Mouse (Mus musculus) C2C12 (cell line): ENCODE results near the gene Ccpg1os. TPM values are rescaled to one million over a fixed set of nuclear protein-coding genes. Genes with fewer than 3 reads are reported as not detected.

Source experiments
- H3K27me3 ChIP-seq: one replicate; pipeline ENCODE4 v1.6.1; 2011; ENCODE audit not compliant: control insufficient read depth, insufficient read depth, insufficient read length
- H3K36me3 ChIP-seq: one replicate; pipeline ENCODE4 v1.6.1; 2011; ENCODE audit not compliant: control insufficient read depth, insufficient read depth
- H3K4me3 ChIP-seq: one replicate; pipeline ENCODE4 v1.5.1; 2011; ENCODE audit warnings: mild to moderate bottlenecking, control low read depth; ENCODE audit not compliant: poor library complexity, insufficient read depth, severe bottlenecking
- H3K79me2 ChIP-seq: one replicate; pipeline ENCODE4 v1.6.1; 2011; ENCODE audit not compliant: control insufficient read depth, insufficient read depth
- H3K79me3 ChIP-seq: one replicate; pipeline ENCODE4 v1.6.1; 2011; ENCODE audit warnings: low read depth, control low read depth
- H3ac ChIP-seq: one replicate; pipeline ENCODE3; 2011; ENCODE audit warnings: low read depth; ENCODE audit not compliant: control insufficient read depth, insufficient read length
- CEBPB ChIP-seq: IDR thresholded peaks from one replicate; pipeline ENCODE4 v1.6.1; 2011; ENCODE audit warnings: low read depth, mild to moderate bottlenecking, control low read depth, moderate library complexity
- CTCF ChIP-seq: IDR thresholded peaks from one replicate; pipeline ENCODE4 v1.5.1; 2011; ENCODE audit not compliant: control insufficient read depth, insufficient read depth, insufficient read length
- FOSL1 ChIP-seq: IDR thresholded peaks from one replicate; pipeline ENCODE4 v1.8.0; 2011; ENCODE audit warnings: mild to moderate bottlenecking, low read length; ENCODE audit not compliant: poor library complexity, insufficient read depth, severe bottlenecking
- MAX ChIP-seq: IDR thresholded peaks from one replicate; pipeline ENCODE4 v1.6.1; 2011; ENCODE audit warnings: mild to moderate bottlenecking, control low read depth
- MYOD1 ChIP-seq: IDR thresholded peaks from one replicate; pipeline ENCODE4 v1.6.1; 2011; ENCODE audit warnings: low read depth; ENCODE audit not compliant: control insufficient read depth, insufficient read length
- MYOG ChIP-seq: IDR thresholded peaks from one replicate; pipeline ENCODE4 v1.6.1; 2011; ENCODE audit not compliant: control insufficient read depth, insufficient read length; ENCODE audit errors: extremely low read depth
- USF1 ChIP-seq: IDR thresholded peaks from one replicate; pipeline ENCODE4 v1.6.1; 2011; ENCODE audit warnings: low read depth, mild to moderate bottlenecking, control low read depth, moderate library complexity
- microRNA-seq: library from miRNA; unstranded; fragments of <30 nt; microRNA quantifications from one replicate; pipeline ENCODE4, GENCODE M21; 2019; ENCODE audit warnings: borderline microRNAs expressed
- polyA plus RNA-seq: library from polyadenylated mRNA; unstranded; fragments of >200 nt; fragmentation: generic; extraction: Trizol; gene quantifications from one replicate; pipeline ENCODE4 v1.2.1, GENCODE M21; 2012; ENCODE audit warnings: missing spikeins

The Ccpg1os gene
- polyA plus RNA-seq, 1 experiment, result 1.8 TPM

DNA sequence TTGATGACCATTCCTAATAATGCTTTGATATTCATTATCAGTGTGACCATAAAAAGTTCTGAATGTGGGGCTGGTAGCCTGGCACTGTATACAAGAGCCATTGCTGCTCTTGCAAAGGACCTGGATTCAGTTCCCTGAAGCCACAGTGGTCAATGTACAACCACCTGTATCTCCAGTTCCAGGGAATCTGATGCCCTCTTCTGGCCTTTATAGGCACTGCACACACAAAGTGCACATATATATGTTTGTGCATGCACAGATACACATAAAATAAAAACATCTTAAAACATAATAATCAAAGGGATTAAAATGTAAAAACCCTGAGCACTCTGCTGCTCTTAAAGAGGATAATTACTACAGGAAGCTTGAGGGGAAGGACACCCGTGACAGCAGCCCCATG lies 38.2 kb downstream of the Ccpg1os start:
- no peak overlapping the region for H3ac ChIP-seq
- H3K27me3 ChIP-seq, result peaks cover 15% of the 10 kb centered on the region
- no peak overlapping the region for H3K4me3 ChIP-seq
- no peak for TF ChIP-seq MYOD1
- no peak for TF ChIP-seq MYOG
- no peak for TF ChIP-seq CEBPB
- no peak for TF ChIP-seq FOSL1
- TF ChIP-seq USF1, result no peak
- no peak for TF ChIP-seq MAX
- no peak for TF ChIP-seq CTCF
- no peaks in the 10 kb centered on the region for H3K79me3 ChIP-seq
- H3K36me3 ChIP-seq, result no peaks in the 10 kb centered on the region
- H3K79me2 ChIP-seq, result no peaks in the 10 kb centered on the region

DNA sequence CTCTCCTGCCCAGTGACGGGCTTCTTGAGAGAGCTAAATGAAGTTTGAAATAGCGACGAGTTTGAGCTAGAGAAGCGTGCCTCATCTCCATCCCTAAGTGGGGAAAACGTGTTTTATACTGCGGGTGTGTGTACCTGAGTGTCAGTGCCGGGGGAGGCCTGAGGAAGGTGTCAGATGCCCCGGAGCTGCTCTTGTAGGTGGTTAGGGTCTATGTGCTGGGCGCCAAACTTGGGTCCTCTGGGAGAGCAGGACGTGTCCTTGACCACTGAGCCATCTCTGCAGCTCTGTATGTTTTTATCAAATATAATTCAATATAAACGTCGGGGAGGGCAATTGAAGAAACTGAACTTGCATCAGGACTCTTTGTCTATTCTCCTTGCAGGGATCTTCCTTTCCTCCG lies 40.9 kb downstream of the Ccpg1os start:
- Histone ChIP-seq H3K4me3 (no peak overlapping the region), H3K79me2 (no peaks in the 10 kb centered on the region), H3K79me3 (no peaks in the 10 kb centered on the region), H3ac (no peak overlapping the region), H3K27me3 (peaks cover 7% of the 10 kb centered on the region), H3K36me3 (no peaks in the 10 kb centered on the region)
- TF ChIP-seq CTCF (no peak), CEBPB (no peak), MYOD1 (no peak)

DNA sequence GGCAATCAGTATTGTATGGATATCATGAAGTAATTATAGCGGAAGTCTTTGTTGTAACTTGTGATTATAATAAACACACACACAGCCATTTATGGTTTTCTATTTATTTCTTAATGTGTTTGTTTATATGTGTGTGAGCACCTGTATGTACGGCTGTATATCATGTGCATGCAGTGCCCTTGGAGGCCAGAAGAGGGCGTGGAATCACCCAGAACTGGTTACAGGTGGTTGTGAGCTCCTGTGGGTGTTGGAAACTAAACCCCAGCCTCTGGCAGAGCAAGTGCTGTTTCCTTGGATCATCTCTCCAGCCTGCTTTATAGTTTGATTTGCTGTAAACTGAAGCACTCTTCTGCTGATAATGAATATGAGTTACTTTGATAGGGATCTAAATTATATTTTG lies 41.8 kb downstream of the Ccpg1os start:
- H3K79me3 ChIP-seq, result no peaks in the 10 kb centered on the region
- no peaks in the 10 kb centered on the region for H3K36me3 ChIP-seq

DNA sequence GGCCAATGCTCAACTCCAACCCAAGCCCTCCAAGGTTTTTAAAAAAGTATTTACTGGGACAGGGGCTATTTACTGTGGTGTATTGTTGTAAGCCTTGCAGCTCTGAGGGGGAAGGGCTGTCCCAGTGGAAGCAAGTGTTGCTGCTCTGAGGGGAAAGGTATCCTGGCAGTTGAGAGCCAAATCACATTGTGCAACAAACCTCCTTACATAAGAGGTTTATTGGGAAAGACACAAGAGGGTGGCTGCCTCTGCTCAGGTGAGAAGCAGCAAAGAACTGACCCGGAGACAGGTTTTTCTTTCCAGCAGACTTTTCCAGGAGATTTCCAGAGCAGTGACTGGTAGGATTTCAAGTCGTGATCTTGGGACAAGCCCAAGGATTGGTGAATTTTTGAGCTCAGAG lies 48.9 kb downstream of the Ccpg1os start:
- Histone ChIP-seq H3K36me3 (no peaks in the 10 kb centered on the region), H3K27me3 (peaks cover 6% of the 10 kb centered on the region), H3K79me3 (no peaks in the 10 kb centered on the region), H3K79me2 (no peaks in the 10 kb centered on the region), H3ac (no peak overlapping the region), H3K4me3 (no peak overlapping the region)
- TF ChIP-seq MAX, result no peak
- no peak for TF ChIP-seq FOSL1
- no peak for TF ChIP-seq CEBPB
- TF ChIP-seq MYOG, result no peak
- no peak for TF ChIP-seq MYOD1
- TF ChIP-seq CTCF, result no peak
- no peak for TF ChIP-seq USF1

More for the DNA sequence above, 41.8 kb downstream of the Ccpg1os start:
- H3K27me3 ChIP-seq, result peaks cover 6% of the 10 kb centered on the region
- no peaks in the 10 kb centered on the region for H3K79me2 ChIP-seq
- no peak for TF ChIP-seq FOSL1
- TF ChIP-seq USF1, result no peak
- TF ChIP-seq MYOG, result no peak
- no peak for TF ChIP-seq CEBPB
- no peak for TF ChIP-seq MYOD1
- no peak for TF ChIP-seq MAX
- no peak for TF ChIP-seq CTCF
- H3ac ChIP-seq, result no peak overlapping the region
- no peak overlapping the region for H3K4me3 ChIP-seq

DNA sequence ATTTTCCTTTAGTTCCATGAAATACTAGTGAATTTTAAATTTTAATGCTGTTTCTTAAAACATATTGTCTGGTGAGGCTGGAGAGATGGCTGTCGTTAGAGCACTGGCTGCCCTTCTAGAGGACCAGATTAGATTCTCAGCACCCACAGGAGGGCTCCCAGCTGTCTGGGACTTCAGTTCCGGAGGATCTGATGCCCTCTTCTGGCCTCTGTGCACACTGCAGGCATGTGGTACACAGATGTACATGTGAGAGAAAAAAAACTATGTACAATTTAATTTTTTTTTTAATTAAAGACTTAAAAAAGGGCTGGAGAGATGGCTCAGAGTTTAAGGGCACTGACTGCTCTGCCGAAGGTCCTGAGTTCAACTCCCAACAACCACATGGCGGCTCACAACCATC lies 49.9 kb downstream of the Ccpg1os start:
- Histone ChIP-seq H3K79me2 (no peaks in the 10 kb centered on the region), H3K4me3 (no peak overlapping the region), H3ac (no peak overlapping the region), H3K79me3 (no peaks in the 10 kb centered on the region), H3K36me3 (no peaks in the 10 kb centered on the region), H3K27me3 (peaks cover 6% of the 10 kb centered on the region)
- TF ChIP-seq USF1 (no peak), MYOD1 (no peak), CTCF (no peak), FOSL1 (no peak), MAX (no peak), CEBPB (no peak), MYOG (no peak)

DNA sequence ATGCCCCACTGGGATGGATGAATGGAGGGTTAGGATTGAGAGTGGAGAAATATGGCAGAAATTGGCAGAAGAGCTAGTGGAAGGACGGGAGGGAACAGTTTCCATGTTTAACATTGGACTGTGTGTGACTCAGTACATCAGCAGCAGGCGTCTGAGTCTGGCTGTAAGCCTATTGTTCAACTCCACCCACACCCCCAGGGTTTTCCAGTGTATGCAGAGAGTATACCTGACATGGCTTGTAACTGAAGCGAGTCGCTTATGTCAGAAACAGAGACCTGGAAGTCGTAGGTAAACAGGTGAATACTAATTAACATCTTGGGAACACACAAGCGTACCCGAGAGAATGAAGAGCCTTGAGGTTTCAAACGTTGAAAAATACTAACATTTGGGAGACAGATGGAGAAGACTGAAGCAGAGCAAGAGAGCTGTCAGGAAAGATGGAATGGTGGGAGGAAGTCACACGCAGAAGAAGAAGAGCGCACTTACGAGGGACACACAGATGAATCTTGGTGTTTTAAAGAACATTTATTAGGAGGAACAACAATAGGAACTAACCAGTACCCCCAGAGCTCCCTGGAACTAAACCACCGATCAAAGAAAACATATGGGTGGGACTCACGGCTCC lies 53.9 kb downstream of the Ccpg1os start:
- Histone ChIP-seq H3K4me3 (no peak overlapping the region), H3ac (no peak overlapping the region)
- TF ChIP-seq MYOG (no peak), FOSL1 (no peak), CEBPB (no peak), USF1 (no peak), MYOD1 (no peak), MAX (no peak), CTCF (no peak)

More for the DNA sequence above, 53.9 kb downstream of the Ccpg1os start:
- Histone ChIP-seq H3K36me3 (no peaks in the 10 kb centered on the region), H3K79me3 (no peaks in the 10 kb centered on the region), H3K79me2 (no peaks in the 10 kb centered on the region), H3K27me3 (peaks cover 31% of the 10 kb centered on the region)

Small RNA genes within 50 kb of the gene (microRNA-seq; reads per million reads assigned to microRNA genes)
- not detected for gene Gm27353

Other genes with a start within 250 kb of the Ccpg1os start
- 0.59 TPM for gene Prtg, start 178.5 kb downstream of the Ccpg1os start, polyA plus RNA-seq
- 0.04 TPM for gene Pygo1, start 59.7 kb downstream of the Ccpg1os start, polyA plus RNA-seq
- gene Dyx1c1, start 26.6 kb downstream of the Ccpg1os start, polyA plus RNA-seq, result 0.02 TPM
- gene Gm44503, start 26.5 kb downstream of the Ccpg1os start, polyA plus RNA-seq, result not detected
- gene Ccpg1, start within 50 bp of the Ccpg1os start, polyA plus RNA-seq, result 3.5 TPM
- gene Pigb, start 55.0 kb upstream of the Ccpg1os start, polyA plus RNA-seq, result 5.9 TPM
- gene Rab27a, start 59.5 kb upstream of the Ccpg1os start, polyA plus RNA-seq, result 0.06 TPM
- gene Khdc3, start 116.5 kb upstream of the Ccpg1os start, polyA plus RNA-seq, result not detected
- gene Gm20509, start 117.1 kb upstream of the Ccpg1os start, polyA plus RNA-seq, result not detected
- gene Rsl24d1, start 128.0 kb upstream of the Ccpg1os start, polyA plus RNA-seq, result 62.5 TPM